Mouse (Mus musculus): ENCODE data around the gene Gm10717. TPM values are rescaled to one million over a fixed set of nuclear protein-coding genes. Genes with fewer than 3 reads are reported as not detected.
A peak's percentile ranks its signal among the peaks of the same experiment; 100 is the strongest.
"Not testable (repeated sequence)": the region's sequence is repeated elsewhere in the genome, so short reads cannot be mapped to it uniquely, and the experiment has no call there.

The Gm10717 gene
- polyA plus RNA-seq (2015; fragmentation: Nextera tagmentation; extraction: Ambion mirVana) = 0.44 TPM in 1 of 2 replicates, not detected in the other

GRCm38 (mm10) chr9:3024912-3025467 lies at the start of gene Gm10717:
TSS of gene Gm10717 (plus strand) at chr9:3025417.
- not testable (repeated sequence) for H3K9ac ChIP-seq (ENCODE audit: low read length); H3K4me1 ChIP-seq (replicated peaks; ENCODE audit: control insufficient read depth, insufficient read depth, low read length); H3K27me3 ChIP-seq (ENCODE audit: control insufficient read depth, insufficient read depth, low read depth, low read length); H3K4me3 ChIP-seq (ENCODE audit: low read length); H3K9me3 ChIP-seq (ENCODE audit: control insufficient read depth, low read length); H3K36me3 ChIP-seq (ENCODE audit: control insufficient read depth, insufficient read depth, low read length); H3K4me2 ChIP-seq (ENCODE audit: low read depth, low read length); H3K27ac ChIP-seq (ENCODE audit: low read length); ATAC-seq (ENCODE audit: low read depth)
- WGBS = 71% methylated on average over 12 of the region's 12 CpGs

GRCm38 (mm10) chr9:3000445-3000972 lies 24.7 kb upstream of the Gm10717 start, which contains the start of gene Gm10722:
TSS of gene Gm10722 (plus strand) at chr9:3000922.
- not testable (repeated sequence) for H3K36me3 ChIP-seq (ENCODE audit: control insufficient read depth, insufficient read depth, low read length); H3K4me1 ChIP-seq (replicated peaks; ENCODE audit: control insufficient read depth, insufficient read depth, low read length); H3K4me3 ChIP-seq (ENCODE audit: low read length); H3K9ac ChIP-seq (ENCODE audit: low read length); H3K27ac ChIP-seq (ENCODE audit: low read length); H3K9me3 ChIP-seq (ENCODE audit: control insufficient read depth, low read length); H3K27me3 ChIP-seq (ENCODE audit: control insufficient read depth, insufficient read depth, low read depth, low read length); ATAC-seq (ENCODE audit: low read depth); H3K4me2 ChIP-seq (ENCODE audit: low read depth, low read length)
- WGBS = 65% methylated on average over 12 of the region's 12 CpGs

GRCm38 (mm10) chr9:3001006-3001405 lies 24.2 kb upstream of the Gm10717 start:
- not testable (repeated sequence) for H3K4me2 ChIP-seq (ENCODE audit: low read depth, low read length); ATAC-seq (ENCODE audit: low read depth); H3K27me3 ChIP-seq (ENCODE audit: control insufficient read depth, insufficient read depth, low read depth, low read length); H3K9me3 ChIP-seq (ENCODE audit: control insufficient read depth, low read length); H3K4me1 ChIP-seq (replicated peaks; ENCODE audit: control insufficient read depth, insufficient read depth, low read length); H3K4me3 ChIP-seq (ENCODE audit: low read length); H3K9ac ChIP-seq (ENCODE audit: low read length); H3K27ac ChIP-seq (ENCODE audit: low read length); H3K36me3 ChIP-seq (ENCODE audit: control insufficient read depth, insufficient read depth, low read length)
- 66% methylated on average over 8 of the region's 8 CpGs for WGBS

GRCm38 (mm10) chr9:3001948-3002659 lies 23.1 kb upstream of the Gm10717 start:
- H3K4me1 ChIP-seq (replicated peaks; ENCODE audit: control insufficient read depth, insufficient read depth, low read length); H3K4me2 ChIP-seq (ENCODE audit: low read depth, low read length); H3K9ac ChIP-seq (ENCODE audit: low read length); H3K27ac ChIP-seq (ENCODE audit: low read length); H3K9me3 ChIP-seq (ENCODE audit: control insufficient read depth, low read length); H3K27me3 ChIP-seq (ENCODE audit: control insufficient read depth, insufficient read depth, low read depth, low read length); H3K36me3 ChIP-seq (ENCODE audit: control insufficient read depth, insufficient read depth, low read length); H3K4me3 ChIP-seq (ENCODE audit: low read length): not testable (repeated sequence)
- 53% methylated on average over 8 of the region's 11 CpGs for WGBS
- peak; percentile 84 for ATAC-seq (ENCODE audit: low read depth)

GRCm38 (mm10) chr9:3002794-3003396 lies 22.3 kb upstream of the Gm10717 start, which contains the start of gene Gm11168:
TSS of gene Gm11168 (plus strand) at chr9:3003346.
- 62% methylated on average over 6 of the region's 14 CpGs for WGBS
- not testable (repeated sequence) for ATAC-seq (ENCODE audit: low read depth); H3K27ac ChIP-seq (ENCODE audit: low read length); H3K4me2 ChIP-seq (ENCODE audit: low read depth, low read length); H3K4me3 ChIP-seq (ENCODE audit: low read length); H3K9me3 ChIP-seq (ENCODE audit: control insufficient read depth, low read length); H3K27me3 ChIP-seq (ENCODE audit: control insufficient read depth, insufficient read depth, low read depth, low read length); H3K9ac ChIP-seq (ENCODE audit: low read length); H3K36me3 ChIP-seq (ENCODE audit: control insufficient read depth, insufficient read depth, low read length); H3K4me1 ChIP-seq (replicated peaks; ENCODE audit: control insufficient read depth, insufficient read depth, low read length)

- 79% methylated on average over 1 of the region's 5 CpGs for WGBS
- H3K4me2 ChIP-seq (ENCODE audit: low read depth, low read length); H3K9me3 ChIP-seq (ENCODE audit: control insufficient read depth, low read length); H3K4me1 ChIP-seq (replicated peaks; ENCODE audit: control insufficient read depth, insufficient read depth, low read length); H3K27me3 ChIP-seq (ENCODE audit: control insufficient read depth, insufficient read depth, low read depth, low read length); H3K9ac ChIP-seq (ENCODE audit: low read length); H3K27ac ChIP-seq (ENCODE audit: low read length); H3K36me3 ChIP-seq (ENCODE audit: control insufficient read depth, insufficient read depth, low read length); ATAC-seq (ENCODE audit: low read depth); H3K4me3 ChIP-seq (ENCODE audit: low read length): not testable (repeated sequence)
These were observed 19.0 kb upstream of the Gm10717 start for GRCm38 (mm10) chr9:3006179-3006578.

GRCm38 (mm10) chr9:3006636-3007035 lies 18.6 kb upstream of the Gm10717 start:
- not testable (repeated sequence) for H3K4me3 ChIP-seq (ENCODE audit: low read length); H3K36me3 ChIP-seq (ENCODE audit: control insufficient read depth, insufficient read depth, low read length); H3K9me3 ChIP-seq (ENCODE audit: control insufficient read depth, low read length); H3K4me2 ChIP-seq (ENCODE audit: low read depth, low read length); H3K9ac ChIP-seq (ENCODE audit: low read length); H3K27me3 ChIP-seq (ENCODE audit: control insufficient read depth, insufficient read depth, low read depth, low read length); H3K27ac ChIP-seq (ENCODE audit: low read length); H3K4me1 ChIP-seq (replicated peaks; ENCODE audit: control insufficient read depth, insufficient read depth, low read length)
- peak; percentile 56 for ATAC-seq (ENCODE audit: low read depth)
- WGBS = 67% methylated on average over 7 of the region's 8 CpGs

- H3K4me1 ChIP-seq (replicated peaks; ENCODE audit: control insufficient read depth, insufficient read depth, low read length); H3K27ac ChIP-seq (ENCODE audit: low read length); H3K36me3 ChIP-seq (ENCODE audit: control insufficient read depth, insufficient read depth, low read length); H3K4me3 ChIP-seq (ENCODE audit: low read length); H3K27me3 ChIP-seq (ENCODE audit: control insufficient read depth, insufficient read depth, low read depth, low read length); H3K4me2 ChIP-seq (ENCODE audit: low read depth, low read length); H3K9ac ChIP-seq (ENCODE audit: low read length); H3K9me3 ChIP-seq (ENCODE audit: control insufficient read depth, low read length); ATAC-seq (ENCODE audit: low read depth): not testable (repeated sequence)
- 66% methylated on average over 6 of the region's 9 CpGs for WGBS
These were observed 17.9 kb upstream of the Gm10717 start for GRCm38 (mm10) chr9:3007272-3007671.

- H3K9ac ChIP-seq (ENCODE audit: low read length); H3K4me3 ChIP-seq (ENCODE audit: low read length); H3K27ac ChIP-seq (ENCODE audit: low read length); H3K36me3 ChIP-seq (ENCODE audit: control insufficient read depth, insufficient read depth, low read length); H3K4me1 ChIP-seq (replicated peaks; ENCODE audit: control insufficient read depth, insufficient read depth, low read length); H3K9me3 ChIP-seq (ENCODE audit: control insufficient read depth, low read length); H3K27me3 ChIP-seq (ENCODE audit: control insufficient read depth, insufficient read depth, low read depth, low read length); H3K4me2 ChIP-seq (ENCODE audit: low read depth, low read length): not testable (repeated sequence)
- no CpG with 5 or more reads among the region's 5 CpGs for WGBS
- ATAC-seq (ENCODE audit: low read depth) = peak; percentile 51
These were observed 15.9 kb upstream of the Gm10717 start for GRCm38 (mm10) chr9:3009331-3009730.

Data from lung, embryonic 16.5 days (tissue).